Mouse (Mus musculus) neutrophil, adult 59 days (primary cell): ENCODE measurements around the gene Bfsp1. TPM values are rescaled to one million over a fixed set of nuclear protein-coding genes. Genes with fewer than 3 reads are reported as not detected.

ENCODE experiments used
- total RNA-seq, 2 experiments: library from RNA; stranded (reverse); gene quantifications; 1 replicate in 1 of 2; 2 replicates in 1 of 2; pipeline ENCODE4 v1.2.4; 2023

Bfsp1 gene
- total RNA-seq = 1 to 10 TPM in 1 of 2 experiments, under 1 TPM in 1; 0.60 to 1.0 TPM

DNA sequence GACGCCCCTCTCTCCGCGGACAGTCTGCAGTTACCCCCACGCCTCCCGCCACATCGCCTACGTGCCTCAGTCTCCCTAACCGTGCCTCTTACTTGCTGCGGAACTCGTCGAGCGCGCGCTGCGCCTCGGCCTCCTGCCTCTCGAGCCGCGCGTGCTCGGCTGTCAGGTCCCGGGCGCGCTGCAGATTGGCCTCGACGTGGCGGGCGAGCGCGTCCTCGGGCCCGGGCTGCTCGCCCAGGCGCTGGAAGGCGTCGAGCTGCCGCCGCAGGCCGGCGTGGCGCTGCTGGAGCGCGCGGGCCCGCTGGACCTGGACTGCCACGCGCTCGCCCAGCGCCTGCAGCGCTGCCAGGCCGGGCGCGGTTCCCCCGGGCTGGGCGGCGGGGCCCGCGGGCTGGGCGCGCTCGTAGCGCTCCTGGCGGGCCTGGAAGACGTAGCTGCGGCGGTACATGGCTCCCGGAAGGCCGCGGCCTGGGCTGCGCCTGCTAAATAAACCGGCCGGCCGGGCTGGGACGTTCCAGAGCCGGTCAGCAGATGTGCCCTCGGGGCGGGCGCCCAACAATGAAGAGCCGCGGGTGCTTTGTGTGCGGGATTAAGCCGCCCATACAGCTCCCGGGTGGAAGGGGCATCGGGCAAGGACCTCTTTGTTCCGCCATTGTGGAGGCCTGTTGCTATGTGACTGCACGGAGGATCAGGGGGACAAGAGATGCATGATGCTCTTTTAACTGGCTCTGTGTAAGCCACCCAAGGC, at the start of gene Bfsp1:
Bfsp1 (minus strand) TSS at position 690 of the 748 bp plus-strand sequence.

Other genes starting within 250 kb of the Bfsp1 start
- 100 to 1,000 TPM; 346 to 373 TPM for gene Dstn, start 52.1 kb upstream of the Bfsp1 start, total RNA-seq
- gene Rrbp1, start 148.1 kb upstream of the Bfsp1 start, total RNA-seq = 100 to 1,000 TPM; 193 to 231 TPM
- gene Banf2, start 169.9 kb upstream of the Bfsp1 start, total RNA-seq = not detected